Mouse (Mus musculus) spleen, adult 2 months (tissue): Measurements from ENCODE around the gene Enpep. TPM values are rescaled to one million over a fixed set of nuclear protein-coding genes. Genes with fewer than 3 reads are reported as not detected.

Source experiments
- DNase-seq, 2 experiments: peaks; one replicate each; pipeline versions ENCODE4 v3.0.0 to v3.0.0-alpha.2; 2012 to 2021; ENCODE audit warnings: low spot score in 2 of 2, low read depth in 1 of 2
- H3K27ac ChIP-seq: fragments of 200-500 bp; 2 replicates; pipeline ENCODE4 v1.5.1; 2012; ENCODE audit warnings: low read length, inconsistent platforms; ENCODE audit not compliant: insufficient read depth
- H3K27me3 ChIP-seq: fragments of 200-500 bp; 2 replicates; pipeline ENCODE4 v1.6.1; 2012; ENCODE audit warnings: mild to moderate bottlenecking, moderate library complexity, low read length, inconsistent platforms; ENCODE audit not compliant: control insufficient read depth, insufficient read depth
- H3K36me3 ChIP-seq: fragments of 200-500 bp; 2 replicates; pipeline ENCODE4 v1.6.1; 2012; ENCODE audit warnings: mild to moderate bottlenecking, low read length, inconsistent platforms; ENCODE audit not compliant: control insufficient read depth, insufficient read depth
- H3K4me1 ChIP-seq: fragments of 200-500 bp; 2 replicates; pipeline ENCODE4 v1.6.1; 2011; ENCODE audit warnings: inconsistent platforms; ENCODE audit not compliant: control insufficient read depth, insufficient read depth, insufficient read length
- H3K4me3 ChIP-seq: fragments of 200-500 bp; 2 replicates; pipeline ENCODE4 v1.5.1; 2011; ENCODE audit warnings: mild to moderate bottlenecking, inconsistent platforms; ENCODE audit not compliant: insufficient read depth, insufficient read length; ENCODE audit errors: extremely low read depth
- CTCF ChIP-seq: fragments of 200-500 bp; IDR thresholded peaks from 2 replicates; pipeline ENCODE4 v1.5.1; 2011; ENCODE audit warnings: mild to moderate bottlenecking, inconsistent platforms; ENCODE audit not compliant: insufficient read depth, insufficient read length, insufficient replicate concordance; ENCODE audit errors: extremely low read depth
- POLR2A ChIP-seq: fragments of 200-500 bp; IDR thresholded peaks from 2 replicates; pipeline ENCODE4 v1.6.1; 2011; ENCODE audit warnings: low read depth, low read length, inconsistent platforms
- WGBS: fragments of 180-500 bp; shearing (Covaris S2); methylation state at CpG from one replicate; pipeline ENCODE4 v1.1.7; 2018; 5-methylcytosine and 5-hydroxymethylcytosine counted together
- polyA plus RNA-seq: library from polyadenylated mRNA; depleted of rRNA; stranded (reverse); fragments of >200 nt; gene quantifications from 2 replicates; pipeline ENCODE4 v1.2.3, GENCODE M21; 2012

Gene Enpep
- polyA plus RNA-seq, 1 experiment, result 0.30 TPM

DNA sequence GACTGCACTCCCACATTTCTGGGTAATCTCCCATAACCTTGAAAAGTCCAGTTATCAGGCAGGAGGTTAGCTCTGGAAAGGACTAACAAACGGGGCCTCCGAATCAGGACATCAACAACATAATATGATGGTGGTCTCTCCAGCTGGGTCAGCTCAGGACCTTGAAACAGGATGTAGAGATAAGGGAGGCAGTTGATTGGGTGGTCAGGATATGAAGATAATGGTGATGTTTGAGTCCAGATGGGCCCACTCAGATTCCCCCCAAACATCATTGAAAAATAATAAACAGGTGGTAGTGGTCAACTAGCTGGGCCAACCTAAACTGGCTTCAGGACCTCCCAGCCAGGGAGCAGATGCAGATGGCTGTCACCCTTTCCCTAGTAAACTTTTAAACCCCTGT lies 25.6 kb upstream of the Enpep start:
- WGBS, result 91% methylated on average over 2 of the region's 2 CpGs
- no peak for DNase-seq
- no peaks in the 10 kb centered on the region; the same call in 1 of the 2 replicates for H3K4me1 ChIP-seq
- no peaks in the 10 kb centered on the region for H3K36me3 ChIP-seq
- H3K27ac ChIP-seq, result no peak overlapping the region
- no peaks in the 10 kb centered on the region for H3K27me3 ChIP-seq
- no peak overlapping the region for H3K4me3 ChIP-seq
- TF ChIP-seq CTCF (no peak), POLR2A (no peak)

GRCm38 (mm10) chr3:129353901-129354300 lies 21.4 kb upstream of the Enpep start:
- H3K36me3 ChIP-seq, result no peaks in the 10 kb centered on the region
- no peak overlapping the region for H3K27ac ChIP-seq
- TF ChIP-seq POLR2A (no peak), CTCF (no peak)
- H3K4me1 ChIP-seq, result no peaks in the 10 kb centered on the region; the same call in 1 of the 2 replicates
- DNase-seq, result no peak
- 55% methylated on average over 4 of the region's 4 CpGs for WGBS
- H3K27me3 ChIP-seq, result no peaks in the 10 kb centered on the region
- H3K4me3 ChIP-seq, result no peak overlapping the region

- 85% methylated on average over 11 of the region's 11 CpGs for WGBS
Observed at GRCm38 (mm10) chr3:129351320-129351877, 18.9 kb upstream of the Enpep start.

DNA sequence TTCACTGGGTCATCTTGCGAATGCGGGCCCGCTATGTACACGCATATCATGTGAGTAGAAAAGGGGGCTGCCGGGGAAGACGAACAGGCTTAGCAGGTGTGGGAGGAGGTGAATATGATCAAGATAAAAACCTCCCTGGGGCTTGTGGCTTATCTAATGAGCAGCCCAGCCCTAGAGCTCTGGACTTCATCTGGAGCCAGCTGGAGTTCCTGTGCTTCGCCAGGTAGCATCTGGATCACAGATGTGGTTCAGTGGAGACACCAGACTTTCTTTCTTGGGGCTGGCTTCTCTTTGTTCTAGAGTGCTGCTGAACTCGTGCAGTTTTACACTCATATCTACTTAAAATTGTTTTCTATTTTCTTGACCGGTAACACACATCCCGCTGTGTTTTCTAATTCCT lies 14.8 kb upstream of the Enpep start:
- Histone ChIP-seq H3K4me3 (no peak overlapping the region), H3K36me3 (no peaks in the 10 kb centered on the region), H3K27ac (no peak overlapping the region), H3K4me1 (no peaks in the 10 kb centered on the region), H3K27me3 (no peaks in the 10 kb centered on the region)
- TF ChIP-seq CTCF, result no peak
- no peak for TF ChIP-seq POLR2A
- WGBS, result 83% methylated on average over 10 of the region's 10 CpGs
- DNase-seq, result no peak

More at GRCm38 (mm10) chr3:129351320-129351877, 18.9 kb upstream of the Enpep start:
- H3K27ac ChIP-seq, result no peak overlapping the region
- no peak for DNase-seq
- H3K4me3 ChIP-seq, result no peak overlapping the region
- no peaks in the 10 kb centered on the region for H3K36me3 ChIP-seq
- TF ChIP-seq POLR2A, result no peak
- TF ChIP-seq CTCF, result no peak
- H3K27me3 ChIP-seq, result no peaks in the 10 kb centered on the region
- no peaks in the 10 kb centered on the region for H3K4me1 ChIP-seq

GRCm38 (mm10) chr3:129342767-129343166 lies 10.2 kb upstream of the Enpep start:
- H3K27me3 ChIP-seq, result no peaks in the 10 kb centered on the region
- TF ChIP-seq CTCF (no peak), POLR2A (no peak)
- H3K36me3 ChIP-seq, result no peaks in the 10 kb centered on the region
- no peak overlapping the region for H3K4me3 ChIP-seq
- no peak overlapping the region for H3K27ac ChIP-seq
- DNase-seq, result no peak
- WGBS, result 95% methylated on average over 1 of the region's 1 CpGs
- no peaks in the 10 kb centered on the region for H3K4me1 ChIP-seq

DNA sequence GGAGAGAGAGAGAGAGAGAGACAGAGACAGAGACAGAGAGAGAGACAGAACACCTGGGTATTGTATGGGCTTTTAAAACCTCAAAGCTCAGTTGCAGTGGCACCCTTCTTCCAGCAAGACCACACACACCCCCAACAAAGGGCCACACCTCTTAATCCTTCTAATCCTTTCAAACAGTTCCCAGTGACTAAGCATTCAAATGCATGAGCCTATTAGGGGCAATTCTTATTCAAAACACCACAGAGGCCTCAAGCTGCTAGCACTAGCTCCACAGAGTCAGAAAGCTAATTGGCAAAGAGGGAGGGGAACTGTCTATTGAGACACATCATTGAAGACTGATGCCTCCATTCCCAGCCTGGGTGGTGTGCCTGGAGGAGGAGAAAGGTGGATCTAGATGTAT lies 8.5 kb upstream of the Enpep start:
- H3K4me1 ChIP-seq, result no peaks in the 10 kb centered on the region
- no peaks in the 10 kb centered on the region for H3K27me3 ChIP-seq
- H3K4me3 ChIP-seq, result no peak overlapping the region
- H3K27ac ChIP-seq, result no peak overlapping the region
- DNase-seq, result no peak
- H3K36me3 ChIP-seq, result no peaks in the 10 kb centered on the region
- no peak for TF ChIP-seq POLR2A
- TF ChIP-seq CTCF, result no peak

- 46% methylated on average over 14 of the region's 14 CpGs for WGBS
- Histone ChIP-seq H3K36me3 (no peaks in the 10 kb centered on the region), H3K4me1 (no peaks in the 10 kb centered on the region; the same call in 1 of the 2 replicates), H3K27ac (no peak overlapping the region), H3K4me3 (no peak overlapping the region), H3K27me3 (no peaks in the 10 kb centered on the region)
- no peak for DNase-seq
- TF ChIP-seq CTCF (no peak), POLR2A (no peak)
Observed at GRCm38 (mm10) chr3:129338296-129339091, 6.0 kb upstream of the Enpep start.
